Mouse (Mus musculus): ENCODE measurements around the gene Kdm6b. TPM values are rescaled to one million over a fixed set of nuclear protein-coding genes. Genes with fewer than 3 reads are reported as not detected.

The Kdm6b gene
- total and polyA plus RNA-seq, 3 experiments: 0.66 to 7.2 (median 5.7) TPM

DNA sequence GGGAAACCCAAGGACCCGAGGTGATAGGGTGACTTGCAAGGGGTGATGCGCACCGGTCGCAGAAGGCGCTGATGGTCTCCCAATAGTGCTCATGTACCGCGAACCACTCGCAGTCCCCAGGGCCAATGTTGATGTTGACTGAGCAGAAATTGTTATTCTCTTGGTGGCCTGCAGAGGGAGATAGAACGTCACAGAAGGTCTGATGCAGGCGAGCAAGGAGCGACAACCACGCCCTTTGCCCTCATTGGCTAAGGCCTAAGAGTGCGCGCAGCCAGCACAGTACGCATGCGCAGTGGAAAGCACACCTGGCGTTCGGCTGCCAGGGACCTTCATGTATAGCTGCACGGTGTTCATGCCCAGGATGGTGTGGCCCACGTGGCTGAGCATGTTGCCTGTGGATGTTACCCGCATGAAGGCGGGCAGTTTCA is 12.3 kb downstream of the Kdm6b start (continued):
- TF ChIP-seq E2F4 (IDR thresholded peaks at IDR 0.05; ENCODE audit: insufficient replicate concordance, low read depth, low read length): no peak
- TF ChIP-seq BHLHE40 (IDR thresholded peaks at IDR 0.05; ENCODE audit: low read depth, low read length): no peak
- TF ChIP-seq MAX (IDR thresholded peaks at IDR 0.05; ENCODE audit: low read length): no peak; the same call in 1 of the 2 replicates
- TF ChIP-seq MEF2A (IDR thresholded peaks at IDR 0.05; ENCODE audit: borderline replicate concordance, low read depth, low read length): no peak; the same call in 1 of the 2 replicates
- TF ChIP-seq SMC3 (IDR thresholded peaks at IDR 0.05; ENCODE audit: low read depth, low read length): peak; percentile 100
- TF ChIP-seq RAD21 (IDR thresholded peaks at IDR 0.05; ENCODE audit: low read depth, low read length): peak; percentile 100
- TF ChIP-seq ZMIZ1 (IDR thresholded peaks at IDR 0.05; ENCODE audit: low read depth, low read length): no peak
- TF ChIP-seq CHD1 (IDR thresholded peaks at IDR 0.05; ENCODE audit: low read depth, low read length): no peak
- no peak for TF ChIP-seq GABPA (IDR thresholded peaks at IDR 0.05; ENCODE audit: insufficient replicate concordance, low read depth, low read length)
- no peak for TF ChIP-seq KAT2A (IDR thresholded peaks at IDR 0.05; ENCODE audit: insufficient replicate concordance, low read length)

DNA sequence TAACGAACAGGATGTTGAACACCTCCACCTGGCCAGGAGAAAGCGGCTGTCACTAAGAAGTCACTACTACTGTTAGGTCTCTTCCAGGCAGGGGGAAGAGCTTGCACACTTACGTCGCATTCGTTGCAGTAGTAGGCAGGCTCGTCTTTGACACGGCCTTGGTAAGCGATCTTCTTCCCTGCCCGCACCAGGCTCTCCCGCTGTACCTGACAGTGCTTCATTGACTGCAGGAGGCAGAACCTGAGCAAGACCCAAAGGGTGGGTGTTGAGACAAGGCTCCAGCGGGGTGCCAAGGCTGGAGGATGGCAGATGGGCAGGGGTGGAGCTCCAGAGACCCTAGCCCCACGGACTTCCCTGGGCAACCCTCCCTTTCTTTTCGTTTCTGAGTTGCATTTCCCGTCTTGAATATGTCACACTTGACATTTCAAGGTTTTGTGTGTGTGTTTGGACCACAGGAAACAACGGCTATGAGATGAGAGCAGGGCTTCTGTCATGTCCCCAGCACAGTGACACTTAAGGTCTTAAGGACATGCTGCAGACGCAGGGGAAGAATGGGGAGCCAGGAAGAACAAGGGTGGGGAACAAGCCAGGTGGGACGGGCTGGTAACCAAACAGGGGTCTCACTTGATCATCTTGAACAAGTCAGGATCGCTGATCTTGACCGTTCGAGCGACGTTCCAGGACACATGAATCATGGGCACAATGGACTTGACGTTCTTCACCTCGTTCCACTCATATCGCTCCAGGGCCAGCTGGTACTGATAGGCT is 13.2 kb downstream of the Kdm6b start:
- H3K27me3 ChIP-seq (replicated peaks): no peaks in the 10 kb centered on the region
- no peak overlapping the region for H3K4me2 ChIP-seq (ENCODE audit: insufficient read depth, low read depth, poor library complexity, severe bottlenecking)
- no peaks in the 10 kb centered on the region for H3K9me3 ChIP-seq (replicated peaks; ENCODE audit: low read length)
- no peak for DNase-seq (ENCODE audit: extremely low read depth)
- dilution Hi-C loops (cut with MboI; ENCODE audit: extremely low pct_ligation_motif_present, extremely low pct_unique_long_range_greater_than_20kb, low sequenced_read_pairs): no loop called here
- 0 out of 2 replicates have a peak, but pooled peaks cover 4% of the 10 kb centered on the region for H3K79me2 ChIP-seq (replicated peaks; ENCODE audit: control insufficient read depth, extremely low read depth, insufficient read depth, poor library complexity, severe bottlenecking)
- H3K4me3 ChIP-seq (replicated peaks in 1 of 3; ENCODE audit: low read depth in 2 of 3, low read length in 2 of 3, poor library complexity in 1 of 3): no peak overlapping the region
- peaks cover 5 to 17% of the 10 kb centered on the region in 2 experiments; a peak in 2 of 4 replicates for H3K4me1 ChIP-seq (ENCODE audit: control insufficient read depth in 1 of 2, insufficient read depth in 2 of 2)
- no peak overlapping the region for H3K27ac ChIP-seq (ENCODE audit: insufficient read depth, low read depth)
- in situ Hi-C loops (cut with MboI; ENCODE audit: low pct_ligation_motif_present, low pct_unique_long_range_greater_than_20kb, low sequenced_read_pairs): loop anchor here (10.0 kb wide), 1 partner anchor 125 kb away; no protein-coding TSS in a partner anchor
- TF ChIP-seq CHD1 (IDR thresholded peaks at IDR 0.05; ENCODE audit: low read depth, low read length) (no peak), MYC (IDR thresholded peaks at IDR 0.05; ENCODE audit: low read depth, low read length) (no peak), EP300 (IDR thresholded peaks at IDR 0.05; ENCODE audit: low read length) (no peak), POLR2A (IDR thresholded peaks at IDR 0.05; ENCODE audit: low read depth, low read length) (no peak), UBTF (IDR thresholded peaks at IDR 0.05; ENCODE audit: low read depth, low read length) (no peak), ZKSCAN1 (IDR thresholded peaks at IDR 0.05; ENCODE audit: borderline replicate concordance, low read depth, low read length) (no peak), USF1 (IDR thresholded peaks at IDR 0.05; ENCODE audit: low read depth, low read length) (no peak), TBP (conservative IDR thresholded peaks at IDR 0.05; ENCODE audit: low read depth, low read length) (no peak), KAT2A (IDR thresholded peaks at IDR 0.05; ENCODE audit: insufficient replicate concordance, low read length) (no peak), JUN (IDR thresholded peaks at IDR 0.05; ENCODE audit: insufficient read depth, low read depth, low read length) (no peak), ETS1 (conservative IDR thresholded peaks at IDR 0.05; ENCODE audit: low read depth, low read length) (no peak), JUND (conservative IDR thresholded peaks at IDR 0.05; ENCODE audit: low read depth, low read length) (no peak)
- H3K9ac ChIP-seq (ENCODE audit: insufficient read depth, low read depth): no peak overlapping the region
- peaks cover 56 to 72% of the 10 kb centered on the region in 2 experiments for H3K36me3 ChIP-seq (replicated peaks in 1 of 2; ENCODE audit: control insufficient read depth in 1 of 2, insufficient read depth in 1 of 2, low read length in 1 of 2)
